Mouse (Mus musculus) ovary, adult 2 months (tissue): ENCODE data around the gene Foxp2. TPM values are rescaled to one million over a fixed set of nuclear protein-coding genes. Genes with fewer than 3 reads are reported as not detected.

Experiments used
- polyA plus RNA-seq: library from polyadenylated mRNA; depleted of rRNA; stranded (reverse); fragments of >200 nt; gene quantifications from 2 replicates; pipeline ENCODE4 v1.2.3, GENCODE M21; 2012; rRNA removed

Foxp2 gene
- 27.7 and 36.2 TPM in 2 replicates for polyA plus RNA-seq

GRCm38 (mm10) chr6:14901183-14901970 lies at the start of gene Foxp2:
Gene Foxp2, plus strand, starts transcription at chr6:14901349.

Other genes starting within 250 kb of the Foxp2 start
- not detected in 2 replicates for gene Ppp1r3a, start 146.1 kb upstream of the Foxp2 start, polyA plus RNA-seq